Mouse (Mus musculus): ENCODE measurements around the gene Hist1h2bg. TPM values are rescaled to one million over a fixed set of nuclear protein-coding genes. Genes with fewer than 3 reads are reported as not detected.

Hist1h2bg gene
- total and polyA plus RNA-seq, 3 experiments: 14.7 to 2,580 TPM; not detected in 1

- H3K4me1 ChIP-seq (ENCODE audit: control insufficient read depth in 1 of 2, insufficient read depth in 2 of 2, low read length in 2 of 2): peaks cover 2 to 4% of the 10 kb centered on the region in 2 experiments; a peak in 3 of 4 replicates
- H3K27ac ChIP-seq (ENCODE audit: control insufficient read depth, low read depth, low read length): peak overlapping the region; percentile 94
- H3K9ac ChIP-seq (ENCODE audit: control insufficient read depth, low read depth, low read length, poor library complexity, severe bottlenecking): peak overlapping the region; percentile 75
- no peaks in the 10 kb centered on the region for H3K9me3 ChIP-seq (replicated peaks; ENCODE audit: insufficient read depth, low read length)
- peaks cover 0 to 33% of the 10 kb centered on the region in 2 experiments; a peak in 2 of 4 replicates for H3K36me3 ChIP-seq (ENCODE audit: control insufficient read depth in 1 of 2, insufficient read depth in 2 of 2, low read length in 2 of 2)
- TF ChIP-seq POLR2A (IDR thresholded peaks at IDR 0.05; ENCODE audit: control insufficient read depth in 1 of 2, insufficient read depth in 1 of 2, low read depth in 1 of 2, low read length in 2 of 2, poor library complexity in 1 of 2): peak in 1 of 2 experiments; percentile 40; a peak in 1 of 4 replicates
- TF ChIP-seq POLR2AphosphoS5 (IDR thresholded peaks at IDR 0.05; ENCODE audit: borderline replicate concordance, low read depth, low read length): peak; percentile 8; the same call in 1 of the 2 replicates
- no peak for TF ChIP-seq CTCF (IDR thresholded peaks at IDR 0.05 in 2 of 3, conservative IDR thresholded peaks at IDR 0.05 in 1 of 3; ENCODE audit: control insufficient read depth in 1 of 3, insufficient read depth in 1 of 3, low read depth in 2 of 3, low read length in 3 of 3, poor library complexity in 1 of 3, severe bottlenecking in 1 of 3)
- peak overlapping the region; percentile 10 to 56 for H3K4me3 ChIP-seq (ENCODE audit: control insufficient read depth in 1 of 2, insufficient read depth in 1 of 2, low read depth in 2 of 2, low read length in 2 of 2)
- no peaks in the 10 kb centered on the region for H3K27me3 ChIP-seq (ENCODE audit: control insufficient read depth in 1 of 2, insufficient read depth in 2 of 2, low read length in 2 of 2)
- peaks cover 4% of the 10 kb centered on the region; the same call in 1 of the 2 replicates for H3K79me2 ChIP-seq (ENCODE audit: control insufficient read depth, insufficient read depth, low read length, poor library complexity)
- peak; percentile 84 for DNase-seq (ENCODE audit: low read depth, low spot score)
Observed at GRCm38 (mm10) chr13:23536076-23536822, 34.9 kb upstream of the Hist1h2bg start.

DNA sequence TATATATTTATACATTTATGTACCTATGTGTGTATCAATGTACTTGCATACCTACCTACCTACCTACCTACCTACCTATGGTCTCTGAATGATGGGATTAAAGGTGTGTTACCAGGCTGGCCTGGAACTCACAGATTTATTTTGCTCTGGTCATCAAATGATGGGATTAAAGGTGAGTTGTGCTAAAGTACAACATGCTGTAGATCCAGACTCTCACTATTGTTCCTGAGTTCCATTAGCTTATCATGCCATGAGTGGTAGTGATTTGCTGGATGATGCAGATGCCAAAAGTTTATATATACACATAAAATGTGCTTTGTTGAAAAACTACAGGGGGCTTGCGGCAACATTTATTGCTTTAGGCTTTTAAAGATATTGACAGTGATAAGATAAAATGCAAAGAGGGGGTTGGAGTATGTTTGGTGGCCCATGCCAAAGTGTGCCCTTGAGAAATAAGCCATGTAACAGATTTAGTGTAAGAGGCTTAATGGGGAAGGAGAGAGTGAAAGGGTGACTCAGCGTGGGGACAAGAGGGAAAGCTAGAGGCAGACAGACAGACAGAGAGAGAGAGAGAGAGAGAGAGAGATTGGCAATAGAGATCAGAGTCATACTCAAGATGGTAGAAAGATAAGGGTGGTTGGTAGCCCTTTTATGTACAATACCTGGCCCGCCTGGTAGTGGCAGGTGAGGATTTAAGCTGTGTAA lies 34.0 kb upstream of the Hist1h2bg start:
- Histone ChIP-seq H3K9ac (ENCODE audit: control insufficient read depth, low read depth, low read length, poor library complexity, severe bottlenecking) (peak overlapping the region; percentile 16), H3K4me1 (ENCODE audit: control insufficient read depth in 1 of 2, insufficient read depth in 2 of 2, low read length in 2 of 2) (peaks cover 2 to 4% of the 10 kb centered on the region in 2 experiments; a peak in 3 of 4 replicates), H3K9me3 (replicated peaks; ENCODE audit: insufficient read depth, low read length) (no peaks in the 10 kb centered on the region), H3K79me2 (ENCODE audit: control insufficient read depth, insufficient read depth, low read length, poor library complexity) (peaks cover 4% of the 10 kb centered on the region; the same call in 1 of the 2 replicates), H3K36me3 (ENCODE audit: control insufficient read depth in 1 of 2, insufficient read depth in 2 of 2, low read length in 2 of 2) (peaks cover 0 to 30% of the 10 kb centered on the region in 2 experiments; a peak in 2 of 4 replicates), H3K27me3 (ENCODE audit: control insufficient read depth in 1 of 2, insufficient read depth in 2 of 2, low read length in 2 of 2) (no peaks in the 10 kb centered on the region), H3K4me3 (ENCODE audit: control insufficient read depth in 1 of 2, insufficient read depth in 1 of 2, low read depth in 2 of 2, low read length in 2 of 2) (no peak overlapping the region), H3K27ac (ENCODE audit: control insufficient read depth, low read depth, low read length) (no peak overlapping the region; the same call in 1 of the 2 replicates)
- DNase-seq (ENCODE audit: low read depth, low spot score): peak; percentile 61
- TF ChIP-seq MYB (IDR thresholded peaks at IDR 0.05; ENCODE audit: low read depth, low read length) (no peak), E2F4 (IDR thresholded peaks at IDR 0.05; ENCODE audit: borderline replicate concordance, low read depth, low read length) (no peak), JUND (IDR thresholded peaks at IDR 0.05; ENCODE audit: low read depth, low read length) (no peak), HCFC1 (IDR thresholded peaks at IDR 0.05; ENCODE audit: low read depth, low read length) (no peak), TAL1 (IDR thresholded peaks at IDR 0.05; ENCODE audit: low read length) (no peak), CHD1 (IDR thresholded peaks at IDR 0.05; ENCODE audit: low read depth, low read length) (no peak), POLR2A (IDR thresholded peaks at IDR 0.05; ENCODE audit: control insufficient read depth in 1 of 2, insufficient read depth in 1 of 2, low read depth in 1 of 2, low read length in 2 of 2, poor library complexity in 1 of 2) (no peak), RCOR1 (IDR thresholded peaks at IDR 0.05; ENCODE audit: low read depth, low read length) (no peak), NELFE (IDR thresholded peaks at IDR 0.05; ENCODE audit: low read depth, low read length) (no peak), POLR2AphosphoS2 (IDR thresholded peaks at IDR 0.05; ENCODE audit: low read length) (no peak), TCF12 (IDR thresholded peaks at IDR 0.05; ENCODE audit: low read depth, low read length) (no peak)
